Comparison of ENCODE assay signal across 24 mouse cellular contexts in genomic region chr10:45635201-45635600, GRCm38 (mm10).
"Had no signal": no experiment of that assay in that cellular context is flagged by ENCODE, and none has a peak within 500 bp of the region (broad histone marks: within the 10 kb centered on the region; RNA-seq: fewer than 3 reads in every experiment).

No protein-coding gene starts in this region.

- H3K27ac ChIP-seq: kidney, postnatal 0 days; layer of hippocampus, adult 2 months; limb, embryonic 10.5 days; limb, embryonic 13.5 days; liver, embryonic 12.5 days; liver, embryonic 15.5 days; lung, embryonic 15.5 days; midbrain, embryonic 12.5 days; neural tube, embryonic 12.5 days; neural tube, embryonic 15.5 days; stomach, embryonic 15.5 days had no signal

- H3K27me3 ChIP-seq: limb, embryonic 13.5 days; liver, embryonic 12.5 days; liver, embryonic 15.5 days; lung, embryonic 15.5 days; midbrain, embryonic 12.5 days; neural tube, embryonic 12.5 days; neural tube, embryonic 15.5 days; stomach, embryonic 15.5 days had no signal

- H3K4me2 ChIP-seq: limb, embryonic 13.5 days; liver, embryonic 12.5 days; liver, embryonic 15.5 days; lung, embryonic 15.5 days; midbrain, embryonic 12.5 days; neural tube, embryonic 12.5 days; neural tube, embryonic 15.5 days; stomach, embryonic 15.5 days had no signal

- DNase-seq: kidney, adult 2 months; kidney, postnatal 25 days; layer of hippocampus, adult 9-11 months; liver; lung, adult 18-20 months; lung, postnatal 10 days; lung, postnatal 36 days; right cerebral cortex, adult 18-20 months; right cerebral cortex, postnatal 14 days; spleen, adult 18-20 months; thymus, adult 2 months; thymus, postnatal 25 days had no signal

- H3K9ac ChIP-seq: limb, embryonic 13.5 days; liver, embryonic 12.5 days; liver, embryonic 15.5 days; lung, embryonic 15.5 days; midbrain, embryonic 12.5 days; neural tube, embryonic 12.5 days; neural tube, embryonic 15.5 days; stomach, embryonic 15.5 days had no signal

- H3K4me3 ChIP-seq: layer of hippocampus, adult 2 months; limb, embryonic 10.5 days; limb, embryonic 13.5 days; liver, embryonic 12.5 days; liver, embryonic 15.5 days; lung, embryonic 15.5 days; midbrain, embryonic 12.5 days; neural tube, embryonic 12.5 days; neural tube, embryonic 15.5 days; stomach, embryonic 15.5 days had no signal

- ATAC-seq: liver, embryonic 12.5 days; midbrain, embryonic 16.5 days had no signal

- H3K4me1 ChIP-seq: limb, embryonic 10.5 days; limb, embryonic 13.5 days; lung, embryonic 15.5 days; midbrain, embryonic 12.5 days; neural tube, embryonic 12.5 days; neural tube, embryonic 15.5 days; stomach, embryonic 15.5 days had no signal

- H3K36me3 ChIP-seq: lung, embryonic 15.5 days; stomach, embryonic 15.5 days had no signal

- H3K9me3 ChIP-seq: limb, embryonic 10.5 days; limb, embryonic 13.5 days; liver, embryonic 12.5 days; liver, embryonic 15.5 days; lung, embryonic 15.5 days; midbrain, embryonic 12.5 days; neural tube, embryonic 12.5 days; neural tube, embryonic 15.5 days; stomach, embryonic 15.5 days had no signal
